Mouse (Mus musculus) lung, embryonic 16.5 days (tissue): ENCODE results near the gene Mrpl22. TPM values are rescaled to one million over a fixed set of nuclear protein-coding genes. Genes with fewer than 3 reads are reported as not detected.
"Not testable (repeated sequence)": the region's sequence is repeated elsewhere in the genome, so short reads cannot be mapped to it uniquely, and the experiment has no call there.

Experiments used
- ATAC-seq: fragments of 200-750 bp; cut with Nextera tagmentation; 2 replicates; pipeline ENCODE4 v1.8.0; 2017; ENCODE audit warnings: low read depth, mild to moderate bottlenecking, moderate library complexity
- H3K27ac ChIP-seq: fragments of 300-500 bp; sonication (generic); 2 replicates; pipeline ENCODE4 v1.5.1; 2014; ENCODE audit warnings: mild to moderate bottlenecking, control low read depth, low read length
- H3K27me3 ChIP-seq: fragments of 300-500 bp; sonication (generic); 2 replicates; pipeline ENCODE4 v1.6.1; 2014; ENCODE audit warnings: low read depth, low read length, mixed read lengths; ENCODE audit not compliant: control insufficient read depth, insufficient read depth
- H3K36me3 ChIP-seq: fragments of 300-500 bp; sonication (generic); 2 replicates; pipeline ENCODE4 v1.6.1; 2014; ENCODE audit warnings: low read length; ENCODE audit not compliant: control insufficient read depth, insufficient read depth
- H3K4me1 ChIP-seq: fragments of 300-500 bp; sonication (generic); replicated peaks from 2 replicates; pipeline ENCODE4 v1.6.1; 2014; ENCODE audit warnings: low read length, mixed read lengths; ENCODE audit not compliant: control insufficient read depth, insufficient read depth
- H3K4me2 ChIP-seq: fragments of 300-500 bp; sonication (generic); 2 replicates; pipeline ENCODE4 v1.6.1; 2014; ENCODE audit warnings: low read depth, low read length, control low read depth
- H3K4me3 ChIP-seq: fragments of 300-500 bp; sonication (generic); 2 replicates; pipeline ENCODE4 v1.5.1; 2014; ENCODE audit warnings: mild to moderate bottlenecking, low read length, control low read depth
- H3K9ac ChIP-seq: fragments of 300-500 bp; sonication (generic); 2 replicates; pipeline ENCODE4 v1.6.1; 2014; ENCODE audit warnings: low read length, control low read depth
- H3K9me3 ChIP-seq: fragments of 300-500 bp; sonication (generic); 2 replicates; pipeline ENCODE4 v1.6.1; 2016; ENCODE audit warnings: low read length; ENCODE audit not compliant: control insufficient read depth
- WGBS: fragments of 180-500 bp; shearing (Covaris S2); extraction: QIAGEN DNeasy Blood & Tissue Kit; methylation state at CpG from one replicate; pipeline ENCODE4 v1.1.7; 2014; 5-methylcytosine and 5-hydroxymethylcytosine counted together
- polyA plus RNA-seq: library from polyadenylated mRNA; unstranded; fragments of >200 nt; fragmentation: Nextera tagmentation; extraction: Ambion mirVana; gene quantifications from 2 replicates; pipeline ENCODE4 v1.2.1, GENCODE M21; 2015

Gene Mrpl22
- polyA plus RNA-seq, 1 experiment from 2014 or later: 108 TPM

DNA sequence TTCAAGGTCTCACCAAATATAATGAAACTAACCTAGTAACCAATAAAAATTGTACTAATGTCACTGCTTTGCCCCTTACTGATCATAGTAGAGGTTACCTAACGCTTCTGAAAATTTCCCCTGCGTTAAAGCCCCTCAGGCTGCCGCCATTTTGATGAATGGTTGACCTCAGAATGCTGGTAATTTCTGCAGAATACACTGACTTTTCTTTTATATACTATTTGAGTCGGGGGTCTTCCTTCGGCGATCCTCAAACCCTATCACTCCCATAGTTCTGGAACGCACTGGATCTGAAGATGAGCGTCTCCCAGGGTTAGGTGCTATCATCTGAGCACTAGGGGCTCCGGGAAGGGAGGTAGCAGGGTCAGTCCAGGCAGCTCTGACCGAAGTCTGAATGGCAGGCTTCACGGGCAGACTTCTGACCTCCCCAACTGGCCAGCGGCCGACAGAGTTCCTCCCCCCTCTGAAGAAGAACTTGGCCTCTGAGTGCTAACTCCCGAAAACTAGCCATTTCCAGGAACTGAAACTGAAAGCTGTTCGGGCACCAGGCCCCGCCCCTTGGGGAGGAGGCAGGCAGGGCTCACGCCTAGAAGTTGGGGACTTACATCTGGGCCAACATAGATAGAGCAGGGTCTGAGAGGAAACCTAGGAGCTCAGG, 43.1 kb downstream of the Mrpl22 start:
- WGBS: 26% methylated on average over 16 of the region's 17 CpGs
- H3K4me2 ChIP-seq: peak overlapping the region; percentile 58
- peak; percentile 95 for ATAC-seq
- no peaks in the 10 kb centered on the region for H3K9me3 ChIP-seq
- H3K27ac ChIP-seq: no peak overlapping the region
- peak overlapping the region; percentile 66 for H3K4me3 ChIP-seq
- H3K36me3 ChIP-seq: no peaks in the 10 kb centered on the region
- H3K9ac ChIP-seq: peak overlapping the region; percentile 77
- H3K27me3 ChIP-seq: no peaks in the 10 kb centered on the region
- H3K4me1 ChIP-seq: no peaks in the 10 kb centered on the region; the same call in 1 of the 2 replicates

DNA sequence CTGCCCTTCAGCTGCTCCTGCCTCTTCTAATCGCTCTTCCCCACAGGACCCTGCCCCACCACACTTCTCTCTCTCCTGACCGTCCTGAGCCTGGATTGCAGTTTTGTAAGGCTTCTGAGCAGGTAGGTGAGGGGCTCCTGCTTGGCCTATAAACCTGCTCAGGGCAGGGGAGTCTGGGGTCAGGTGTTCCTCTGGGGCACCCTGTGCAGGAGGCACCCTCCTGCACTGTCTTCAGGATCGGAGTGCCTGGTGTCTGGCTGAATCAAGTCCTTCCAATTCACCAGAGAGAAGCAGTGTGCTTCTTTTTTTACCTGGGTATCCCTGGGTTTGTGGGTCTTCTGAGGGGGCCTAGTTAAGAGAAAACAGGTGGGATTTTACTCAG, 43.6 kb downstream of the Mrpl22 start:
- H3K9ac ChIP-seq: peak overlapping the region; percentile 40
- not testable (repeated sequence) for H3K36me3 ChIP-seq, H3K4me1 ChIP-seq, H3K9me3 ChIP-seq, H3K27ac ChIP-seq, H3K27me3 ChIP-seq
- peak overlapping the region; percentile 58 for H3K4me2 ChIP-seq
- ATAC-seq: peak; percentile 51
- H3K4me3 ChIP-seq: peak overlapping the region; percentile 66
- WGBS: 10% methylated on average over 2 of the region's 3 CpGs

DNA sequence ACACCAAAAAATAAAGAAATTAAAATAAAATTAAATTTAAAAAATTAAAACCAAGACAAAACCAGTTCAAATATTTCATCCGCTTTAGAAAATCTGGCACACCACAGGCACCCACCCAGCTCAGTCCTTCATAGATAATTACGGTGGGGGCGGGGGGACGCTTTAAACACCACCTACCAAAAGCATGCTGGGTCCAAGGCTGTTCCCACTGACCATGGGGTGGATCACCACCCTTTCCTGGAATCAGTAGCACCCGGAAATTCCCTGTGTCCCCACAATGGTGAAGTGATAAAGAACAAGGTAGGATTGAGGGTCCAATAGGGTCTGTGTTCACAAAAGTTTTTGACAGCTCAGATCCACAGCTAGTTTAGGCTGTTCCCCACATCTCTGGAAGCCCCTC, 44.4 kb downstream of the Mrpl22 start:
- Histone ChIP-seq H3K9me3 (no peaks in the 10 kb centered on the region), H3K4me1 (no peaks in the 10 kb centered on the region; the same call in 1 of the 2 replicates), H3K4me3 (no peak overlapping the region), H3K27me3 (no peaks in the 10 kb centered on the region), H3K36me3 (no peaks in the 10 kb centered on the region), H3K9ac (no peak overlapping the region), H3K4me2 (no peak overlapping the region), H3K27ac (no peak overlapping the region)
- ATAC-seq: no peak
- WGBS: 62% methylated on average over 5 of the region's 5 CpGs

DNA sequence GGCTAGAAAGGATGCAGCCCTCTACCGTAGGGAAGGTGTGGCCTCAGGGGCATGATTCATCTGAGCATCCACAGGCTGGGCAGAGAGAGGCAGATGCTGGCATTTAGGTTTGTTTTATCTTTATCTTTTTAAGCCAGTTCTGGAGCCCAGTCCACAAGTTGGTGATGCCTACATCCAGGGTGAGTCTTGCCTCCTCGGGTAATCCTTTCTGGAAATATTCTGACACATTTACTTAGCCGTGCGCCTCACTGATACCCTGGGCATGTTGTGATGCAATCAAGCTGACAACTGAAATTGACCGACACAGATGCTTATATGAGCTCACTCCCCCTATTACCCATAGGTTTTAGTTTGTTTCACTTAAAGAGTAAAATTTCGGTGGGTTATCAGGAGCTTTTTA, 45.4 kb downstream of the Mrpl22 start:
- H3K4me2 ChIP-seq: no peak overlapping the region
- H3K9me3 ChIP-seq: no peaks in the 10 kb centered on the region
- H3K36me3 ChIP-seq: no peaks in the 10 kb centered on the region
- H3K4me3 ChIP-seq: no peak overlapping the region
- H3K9ac ChIP-seq: no peak overlapping the region
- H3K4me1 ChIP-seq: no peaks in the 10 kb centered on the region; the same call in 1 of the 2 replicates
- 64% methylated on average over 6 of the region's 6 CpGs for WGBS
- H3K27me3 ChIP-seq: no peaks in the 10 kb centered on the region
- ATAC-seq: no peak
- H3K27ac ChIP-seq: no peak overlapping the region

DNA sequence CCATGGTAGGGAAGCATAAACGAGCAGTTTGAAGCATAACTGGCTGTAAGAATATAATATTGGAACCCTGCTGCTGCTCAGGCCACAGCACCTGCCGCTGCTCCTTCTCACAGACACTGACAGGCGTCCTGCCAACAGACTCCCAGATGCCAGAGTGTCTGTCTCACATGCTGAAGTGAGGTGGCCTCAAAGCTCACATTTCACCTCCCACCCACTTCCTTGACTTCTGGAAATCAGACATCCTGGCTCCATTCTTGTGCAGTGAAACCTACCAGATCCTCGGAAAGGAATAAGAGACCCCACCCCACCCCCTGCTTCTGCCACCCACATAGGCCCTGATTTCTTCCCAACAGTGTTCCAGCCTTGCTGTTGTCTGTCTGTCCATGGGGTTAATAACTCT, 52.3 kb downstream of the Mrpl22 start:
- no peak overlapping the region for H3K27ac ChIP-seq
- 8% methylated on average over 4 of the region's 4 CpGs for WGBS
- H3K9ac ChIP-seq: no peak overlapping the region
- H3K36me3 ChIP-seq: no peaks in the 10 kb centered on the region
- H3K4me2 ChIP-seq: no peak overlapping the region
- ATAC-seq: no peak
- H3K4me1 ChIP-seq: peaks cover 8% of the 10 kb centered on the region; the same call in 1 of the 2 replicates
- no peaks in the 10 kb centered on the region for H3K9me3 ChIP-seq
- no peak overlapping the region for H3K4me3 ChIP-seq
- no peaks in the 10 kb centered on the region for H3K27me3 ChIP-seq

DNA sequence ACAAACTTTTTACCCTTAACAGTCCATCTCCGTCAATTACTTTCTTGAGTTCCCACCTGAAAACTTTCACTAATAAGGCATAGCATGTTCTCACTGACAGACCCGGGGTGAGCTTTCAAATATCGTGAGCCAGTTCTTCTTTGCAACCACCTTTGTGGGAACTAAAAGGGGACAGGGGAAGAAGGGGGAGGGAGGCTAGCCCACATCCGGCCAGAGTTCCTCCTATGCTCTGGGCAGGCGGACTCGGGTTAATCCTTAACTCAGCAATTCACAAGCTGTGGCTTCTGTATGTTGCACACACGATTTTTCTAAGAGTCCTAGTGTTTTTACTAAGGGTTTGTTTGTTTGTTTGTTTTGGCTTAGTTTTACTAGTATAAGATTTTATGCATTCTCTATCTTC, 52.9 kb downstream of the Mrpl22 start:
- H3K27ac ChIP-seq: no peak overlapping the region
- no peaks in the 10 kb centered on the region for H3K9me3 ChIP-seq
- ATAC-seq: no peak
- no peaks in the 10 kb centered on the region for H3K36me3 ChIP-seq
- WGBS: 28% methylated on average over 7 of the region's 7 CpGs
- H3K4me2 ChIP-seq: no peak overlapping the region
- no peak overlapping the region for H3K9ac ChIP-seq
- no peak overlapping the region for H3K4me3 ChIP-seq
- H3K4me1 ChIP-seq: peaks cover 8% of the 10 kb centered on the region; the same call in 1 of the 2 replicates
- no peaks in the 10 kb centered on the region for H3K27me3 ChIP-seq

DNA sequence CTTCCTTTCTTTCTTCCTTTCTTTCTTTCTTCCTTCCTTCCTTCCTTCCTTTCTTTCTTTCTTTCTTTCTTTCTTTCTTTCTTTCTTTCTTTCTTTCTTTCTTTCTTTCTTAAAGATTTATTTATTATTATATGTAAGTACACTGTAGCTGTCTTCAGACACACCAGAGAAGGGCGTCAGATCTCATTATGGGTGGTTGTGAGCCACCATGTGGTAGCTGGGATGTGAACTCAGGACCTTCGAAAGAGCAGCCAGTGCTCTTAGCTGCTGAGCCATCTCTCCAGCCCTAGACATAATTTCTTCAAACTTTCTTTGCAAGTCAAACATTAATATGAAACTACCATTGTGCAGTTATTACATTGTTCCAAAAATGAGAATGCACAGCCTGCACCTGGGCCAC, 53.4 kb downstream of the Mrpl22 start:
- H3K9ac ChIP-seq, H3K4me2 ChIP-seq, ATAC-seq, H3K27me3 ChIP-seq, H3K9me3 ChIP-seq, H3K4me3 ChIP-seq, H3K27ac ChIP-seq, H3K36me3 ChIP-seq, H3K4me1 ChIP-seq: not testable (repeated sequence)
- WGBS: 55% methylated on average over 2 of the region's 2 CpGs

DNA sequence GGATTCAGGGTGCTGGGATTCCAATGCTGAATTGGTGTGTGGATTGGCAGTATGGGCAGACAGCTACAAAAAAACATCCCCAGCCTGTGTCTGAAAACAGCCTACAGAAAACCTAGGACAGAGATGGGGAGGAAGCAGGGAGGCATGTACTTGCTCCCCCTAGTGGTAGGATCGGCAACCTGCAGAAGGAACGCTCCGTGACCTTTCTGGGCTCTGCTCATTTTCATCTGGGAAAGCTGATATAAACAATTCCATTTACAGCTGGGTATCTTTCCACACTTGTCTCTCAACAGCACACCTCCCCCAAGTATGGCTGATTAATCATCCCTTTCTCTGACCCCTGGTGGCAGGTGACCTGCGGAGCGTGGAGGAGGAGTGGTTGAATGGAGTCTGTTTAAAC, 54.2 kb downstream of the Mrpl22 start:
- Histone ChIP-seq H3K36me3 (no peaks in the 10 kb centered on the region), H3K4me1 (peaks cover 8% of the 10 kb centered on the region; the same call in 1 of the 2 replicates), H3K9me3 (no peaks in the 10 kb centered on the region), H3K27ac (no peak overlapping the region), H3K27me3 (no peaks in the 10 kb centered on the region), H3K4me2 (peak overlapping the region; percentile 29; the same call in 1 of the 2 replicates), H3K9ac (no peak overlapping the region), H3K4me3 (no peak overlapping the region)
- WGBS: 8% methylated on average over 5 of the region's 5 CpGs
- ATAC-seq: peak; percentile 73

DNA sequence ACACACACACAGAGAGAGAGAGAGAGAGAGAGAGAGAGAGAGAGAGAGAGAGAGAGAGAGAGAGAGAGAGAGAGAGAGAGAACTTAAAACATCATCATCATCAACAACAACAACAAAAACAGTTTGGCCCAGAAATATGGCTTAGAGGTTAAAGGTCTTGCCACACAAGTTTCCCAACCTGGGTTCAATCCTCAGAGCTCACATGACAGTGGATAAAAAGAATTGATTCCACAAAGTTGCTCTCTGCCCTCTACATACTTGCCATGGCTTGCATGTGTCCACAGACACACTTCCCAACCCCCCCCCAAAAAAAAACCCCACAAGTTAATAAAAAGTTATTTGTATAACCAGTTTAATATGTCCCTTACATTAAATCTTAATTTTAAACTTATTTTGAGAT, 55.0 kb downstream of the Mrpl22 start:
- no peak for ATAC-seq
- Histone ChIP-seq H3K9ac (no peak overlapping the region), H3K4me3 (no peak overlapping the region), H3K4me1 (peaks cover 8% of the 10 kb centered on the region; the same call in 1 of the 2 replicates), H3K9me3 (no peaks in the 10 kb centered on the region), H3K36me3 (no peaks in the 10 kb centered on the region), H3K4me2 (no peak overlapping the region), H3K27me3 (no peaks in the 10 kb centered on the region), H3K27ac (no peak overlapping the region)

DNA sequence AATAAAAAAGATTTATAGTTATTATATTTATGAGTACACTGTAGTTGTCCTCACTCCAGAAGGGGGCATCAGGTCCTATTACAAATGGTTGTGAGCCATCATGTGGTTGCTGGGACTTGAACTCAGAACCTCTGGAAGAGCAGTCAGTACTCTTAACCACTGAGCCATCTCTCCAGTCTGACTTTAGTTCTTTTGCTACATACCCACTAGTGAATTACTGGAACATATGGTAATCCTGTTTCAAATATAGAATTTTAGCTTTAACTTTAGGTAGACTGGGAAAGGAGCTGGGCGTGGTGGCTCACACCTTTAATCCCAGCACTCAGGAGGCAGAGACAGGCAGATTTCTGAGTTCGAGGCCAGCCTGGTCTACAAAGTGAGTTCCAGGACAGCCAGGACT, 56.6 kb downstream of the Mrpl22 start:
- H3K27ac ChIP-seq, H3K4me2 ChIP-seq, H3K4me3 ChIP-seq, H3K36me3 ChIP-seq, H3K4me1 ChIP-seq, H3K9ac ChIP-seq, H3K9me3 ChIP-seq, ATAC-seq, H3K27me3 ChIP-seq: not testable (repeated sequence)
- WGBS: 83% methylated on average over 2 of the region's 2 CpGs
